In genomic region chr17:28031281-28031941, GRCm38 (mm10) we compare ENCODE assay signal across 13 mouse cellular contexts. TPM values are rescaled to one million over a fixed set of nuclear protein-coding genes. Genes with fewer than 3 reads are reported as not detected.
A peak's percentile ranks its signal among the peaks of the same experiment; 100 is the strongest.
DNase-seq lines count a peak whose midpoint lies in the region; ATAC-seq lines count a peak whose summit lies in the region.
"Had no signal": no experiment of that assay in that cellular context is flagged by ENCODE, and none has a peak within 500 bp of the region (broad histone marks: within the 10 kb centered on the region; RNA-seq: fewer than 3 reads in every experiment).

No protein-coding gene starts in this region.

- no peak for DNase-seq in heart, postnatal 36 days
- DNase-seq in midbrain, embryonic 14.5 days: no peak
- DNase-seq: spleen, adult 18-20 months; thymus, postnatal 25 days had no signal

- H3K9ac ChIP-seq in heart, embryonic 13.5 days: peak overlapping the region; percentile 30; the same call in 1 of the 2 replicates
- 0 out of 2 replicates have a peak overlapping the region, but pooled peaks have one; percentile 14 for H3K9ac ChIP-seq in midbrain, embryonic 16.5 days (ENCODE audit: low read depth, low read length)
- no peak overlapping the region for H3K9ac ChIP-seq in midbrain, embryonic 14.5 days (replicated peaks; ENCODE audit: low read length)
- no peak overlapping the region for H3K9ac ChIP-seq in kidney, embryonic 14.5 days (ENCODE audit: low read depth, low read length)
- H3K9ac ChIP-seq: embryonic facial prominence, embryonic 12.5 days; intestine, embryonic 15.5 days had no signal

- no peak overlapping the region for H3K4me2 ChIP-seq in heart, embryonic 13.5 days
- no peak overlapping the region for H3K4me2 ChIP-seq in midbrain, embryonic 16.5 days (ENCODE audit: low read length)
- no peak overlapping the region for H3K4me2 ChIP-seq in midbrain, embryonic 14.5 days (ENCODE audit: low read length)
- no peak overlapping the region for H3K4me2 ChIP-seq in kidney, embryonic 14.5 days (replicated peaks; ENCODE audit: low read depth, low read length)
- H3K4me2 ChIP-seq: embryonic facial prominence, embryonic 12.5 days; intestine, embryonic 15.5 days had no signal

- no peak for ATAC-seq in heart, embryonic 13.5 days (ENCODE audit: extremely low read depth, insufficient number of reproducible peaks, low FRiP score, low TSS enrichment)
- ATAC-seq in midbrain, embryonic 16.5 days: 0 out of 2 replicates have a peak, but pooled peaks have one; percentile 6
- no peak for ATAC-seq in midbrain, embryonic 14.5 days (ENCODE audit: low FRiP score, low TSS enrichment)
- peak; percentile 61 for ATAC-seq in granulocyte monocyte progenitor cell, adult 5-6 weeks (replicated peaks; ENCODE audit: poor library complexity, severe bottlenecking)
- ATAC-seq in megakaryocyte progenitor cell, adult 5-6 weeks (replicated peaks; ENCODE audit: poor library complexity): peak; percentile 54
- ATAC-seq in kidney, embryonic 14.5 days (ENCODE audit: low FRiP score, low TSS enrichment): no peak
- ATAC-seq: activated CD4-positive, CD25-positive, alpha-beta regulatory T cell, adult 4 months; intestine, embryonic 15.5 days had no signal

- H3K4me3 ChIP-seq in heart, embryonic 13.5 days: no peak overlapping the region
- H3K4me3 ChIP-seq in midbrain, embryonic 16.5 days (ENCODE audit: low read depth, low read length): no peak overlapping the region
- no peak overlapping the region for H3K4me3 ChIP-seq in midbrain, embryonic 14.5 days (replicated peaks; ENCODE audit: low read depth, low read length)
- H3K4me3 ChIP-seq in kidney, embryonic 14.5 days (ENCODE audit: low read length): no peak overlapping the region
- H3K4me3 ChIP-seq: embryonic facial prominence, embryonic 12.5 days; intestine, embryonic 15.5 days had no signal

- H3K27me3 ChIP-seq in heart, embryonic 13.5 days (replicated peaks): no peaks in the 10 kb centered on the region
- H3K27me3 ChIP-seq in midbrain, embryonic 16.5 days (ENCODE audit: control insufficient read depth, insufficient read depth, low read depth, low read length): no peaks in the 10 kb centered on the region
- H3K27me3 ChIP-seq in midbrain, embryonic 14.5 days (ENCODE audit: control insufficient read depth, insufficient read depth, low read length): no peaks in the 10 kb centered on the region
- no peaks in the 10 kb centered on the region for H3K27me3 ChIP-seq in kidney, embryonic 14.5 days (ENCODE audit: control insufficient read depth, insufficient read depth, low read length)
- H3K27me3 ChIP-seq: embryonic facial prominence, embryonic 12.5 days; intestine, embryonic 15.5 days had no signal

- no peak overlapping the region for H3K27ac ChIP-seq in heart, embryonic 13.5 days (replicated peaks)
- H3K27ac ChIP-seq in midbrain, embryonic 16.5 days (ENCODE audit: low read length): no peak overlapping the region
- no peak overlapping the region for H3K27ac ChIP-seq in midbrain, embryonic 14.5 days (replicated peaks; ENCODE audit: low read depth, low read length)
- H3K27ac ChIP-seq in kidney, embryonic 14.5 days (ENCODE audit: low read depth, low read length): no peak overlapping the region
- H3K27ac ChIP-seq: intestine, embryonic 15.5 days had no signal

- peaks cover 4% of the 10 kb centered on the region; the same call in 1 of the 2 replicates for H3K36me3 ChIP-seq in heart, embryonic 13.5 days
- H3K36me3 ChIP-seq in midbrain, embryonic 16.5 days (ENCODE audit: control insufficient read depth, insufficient read depth, low read length): no peaks in the 10 kb centered on the region
- H3K36me3 ChIP-seq in midbrain, embryonic 14.5 days (ENCODE audit: control insufficient read depth, insufficient read depth, low read length): no peaks in the 10 kb centered on the region
- no peaks in the 10 kb centered on the region for H3K36me3 ChIP-seq in kidney, embryonic 14.5 days (ENCODE audit: control insufficient read depth, insufficient read depth, low read length)
- H3K36me3 ChIP-seq: intestine, embryonic 15.5 days had no signal

- H3K4me1 ChIP-seq in heart, embryonic 13.5 days: peaks cover 79% of the 10 kb centered on the region
- H3K4me1 ChIP-seq in midbrain, embryonic 16.5 days (ENCODE audit: control insufficient read depth, insufficient read depth, low read length): peaks cover 23% of the 10 kb centered on the region
- peaks cover 12% of the 10 kb centered on the region for H3K4me1 ChIP-seq in midbrain, embryonic 14.5 days (ENCODE audit: control insufficient read depth, insufficient read depth, low read length)
- H3K4me1 ChIP-seq in kidney, embryonic 14.5 days (ENCODE audit: control insufficient read depth, insufficient read depth, low read length): peaks cover 14% of the 10 kb centered on the region; the same call in 1 of the 2 replicates

- intact Hi-C loops in heart, postnatal 36 days (cut with DNase I): loop anchor here (2.0 kb wide), 1 partner anchor 17 kb away; no protein-coding TSS in a partner anchor

- H3K9me3 ChIP-seq in heart, embryonic 13.5 days: no peaks in the 10 kb centered on the region
- no peaks in the 10 kb centered on the region for H3K9me3 ChIP-seq in midbrain, embryonic 16.5 days (replicated peaks; ENCODE audit: control insufficient read depth, low read length, poor library complexity, severe bottlenecking)
- H3K9me3 ChIP-seq in midbrain, embryonic 14.5 days (ENCODE audit: control insufficient read depth, low read length): no peaks in the 10 kb centered on the region
- H3K9me3 ChIP-seq in kidney, embryonic 14.5 days (ENCODE audit: control insufficient read depth, low read length): no peaks in the 10 kb centered on the region
- H3K9me3 ChIP-seq: embryonic facial prominence, embryonic 12.5 days; intestine, embryonic 15.5 days had no signal

- 58% methylated on average over 9 of the region's 9 CpGs for WGBS in heart, embryonic 13.5 days
- 82% methylated on average over 9 of the region's 9 CpGs for WGBS in midbrain, embryonic 16.5 days
- WGBS in midbrain, embryonic 14.5 days: 81% methylated on average over 9 of the region's 9 CpGs
- WGBS in kidney, embryonic 14.5 days: 63% methylated on average over 9 of the region's 9 CpGs

RNA-seq across cellular contexts. Expression of gene Tcp11, which starts 49.0 kb away (rescaled TPM):
- polyA plus RNA-seq in heart, embryonic 13.5 days (2015; fragmentation: Nextera tagmentation; extraction: Ambion mirVana): 0.49 and 0.55 TPM in 2 replicates
- total RNA-seq in heart, postnatal 36 days (2021): not detected
- 2.0 TPM in 2 replicates for polyA plus RNA-seq in midbrain, embryonic 16.5 days (2015; fragmentation: Nextera tagmentation; extraction: Ambion mirVana)
- polyA plus RNA-seq in midbrain, embryonic 14.5 days (2014; fragmentation: Nextera tagmentation; extraction: Ambion mirVana): 0.88 and 1.1 TPM in 2 replicates
- total RNA-seq in granulocyte monocyte progenitor cell, adult 5-6 weeks (2014; fragmentation: Nextera tagmentation): 0.60 TPM in 1 of 2 replicates, not detected in the other
- 2.1 and 2.4 TPM in 2 replicates for total RNA-seq in granulocyte monocyte progenitor cell, adult 5-6 weeks (2017)
- 0.67 and 1.4 TPM in 2 replicates for total RNA-seq in megakaryocyte progenitor cell, adult 5-6 weeks (2015)
- total RNA-seq in megakaryocyte progenitor cell, adult 5-6 weeks (2017): 2.4 and 2.5 TPM in 2 replicates
- 4.9 and 5.8 TPM in 2 replicates for polyA plus RNA-seq in kidney, embryonic 14.5 days (2014; fragmentation: Nextera tagmentation; extraction: Ambion mirVana)
- total RNA-seq: gastrocnemius, adult 18-20 months had no signal

Comparison
In these comparisons a context has a peak if more than half of its experiments do, and no peak if none do; other contexts are left out.
1. ATAC-seq: peak in midbrain, embryonic 16.5 days (single experiment), granulocyte monocyte progenitor cell, adult 5-6 weeks (single experiment) and megakaryocyte progenitor cell, adult 5-6 weeks (single experiment); none in heart, embryonic 13.5 days (single experiment), midbrain, embryonic 14.5 days (single experiment) and kidney, embryonic 14.5 days (single experiment).
2. H3K9ac ChIP-seq: peak in heart, embryonic 13.5 days (single experiment) and midbrain, embryonic 16.5 days (single experiment); none in midbrain, embryonic 14.5 days (single experiment) and kidney, embryonic 14.5 days (single experiment).